Mouse (Mus musculus): Measurements from ENCODE around the gene Chrnd. TPM values are rescaled to one million over a fixed set of nuclear protein-coding genes. Genes with fewer than 3 reads are reported as not detected.

Gene Chrnd
- under 1 TPM; 0.20 to 0.54 TPM for total RNA-seq (2021)
- long read RNA-seq, experiment 1, partial matches to known transcripts: 0 of 1 reads
- long read RNA-seq, experiment 1, other reads (novel, unspliced or antisense): 0 of 1 reads
- long read RNA-seq, experiment 2, partial matches to known transcripts: 0 of 1 reads
- long read RNA-seq, experiment 2, other reads (novel, unspliced or antisense): 0 of 1 reads

DNA sequence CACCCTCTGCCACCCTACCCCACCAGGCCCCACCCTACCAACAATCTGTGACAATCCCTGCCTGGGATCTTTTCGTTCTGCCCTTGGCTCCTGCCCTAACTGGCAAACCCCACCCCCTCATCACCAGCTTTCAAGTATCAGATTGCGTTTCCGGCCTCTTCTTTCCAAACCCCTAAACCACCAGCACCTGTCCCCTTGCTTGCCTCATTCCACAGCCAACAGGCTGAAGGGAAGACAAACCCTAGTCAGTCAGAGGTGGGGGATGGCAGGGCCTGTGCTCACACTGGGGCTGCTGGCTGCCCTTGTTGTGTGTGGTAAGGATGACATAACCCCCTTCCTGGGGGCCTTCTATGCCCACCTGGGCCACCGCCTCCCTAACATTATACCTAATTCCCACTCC lies at the start of gene Chrnd:
Chrnd (plus strand) TSS at position 179 of the 400 bp plus-strand sequence.
- no peak for DNase-seq (ENCODE audit: low spot score in 2 of 2)

DNA sequence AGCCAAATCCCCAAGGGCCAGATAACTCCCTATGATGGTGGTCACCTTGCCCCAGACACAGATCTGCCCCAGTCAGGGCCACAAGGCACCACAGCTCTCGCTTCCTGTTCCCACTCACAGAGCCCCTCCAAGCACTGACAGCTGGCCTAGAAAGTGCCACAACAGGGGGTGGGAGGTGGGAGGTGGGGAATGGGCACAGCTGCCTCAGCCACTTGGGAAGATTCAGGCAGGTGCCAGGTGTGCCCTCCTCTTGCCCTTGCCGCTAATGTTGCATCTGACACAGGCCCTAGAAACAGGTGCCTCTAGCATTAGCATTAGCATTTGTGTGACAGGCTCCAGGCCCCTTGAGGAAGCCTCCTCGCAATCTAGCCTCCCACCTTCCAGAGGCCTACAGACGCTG lies 48.9 kb upstream of the Chrnd start:
- no peak for DNase-seq (ENCODE audit: low spot score in 2 of 2)

- DNase-seq (ENCODE audit: low spot score in 2 of 2): peak in 1 of 2 experiments; percentile 39
Observed at GRCm38 (mm10) chr1:87142456-87142855, 48.0 kb upstream of the Chrnd start.

DNA sequence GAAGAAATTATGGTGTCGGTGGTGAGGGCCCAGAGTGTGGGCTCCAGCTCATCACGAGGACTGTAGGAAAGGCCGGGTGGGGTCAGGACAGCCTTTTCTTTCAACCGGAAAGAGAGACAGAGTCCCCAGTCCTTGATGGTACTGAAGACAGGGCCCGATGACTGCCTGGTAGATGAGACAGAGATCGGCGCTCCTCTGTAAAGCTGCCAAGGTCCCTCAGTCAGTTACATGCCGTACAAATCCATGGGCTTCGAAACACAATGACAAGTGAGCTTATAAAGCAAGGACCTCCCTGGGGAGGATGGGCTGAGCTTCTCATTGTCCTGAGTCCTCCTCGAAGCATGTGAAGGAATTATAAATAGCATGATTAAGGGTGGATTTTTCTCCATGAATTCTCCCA lies 47.3 kb upstream of the Chrnd start:
- no peak for DNase-seq (ENCODE audit: low spot score in 2 of 2)

- DNase-seq (ENCODE audit: low spot score in 2 of 2): no peak
Observed at GRCm38 (mm10) chr1:87149422-87149821, 41.0 kb upstream of the Chrnd start.

DNA sequence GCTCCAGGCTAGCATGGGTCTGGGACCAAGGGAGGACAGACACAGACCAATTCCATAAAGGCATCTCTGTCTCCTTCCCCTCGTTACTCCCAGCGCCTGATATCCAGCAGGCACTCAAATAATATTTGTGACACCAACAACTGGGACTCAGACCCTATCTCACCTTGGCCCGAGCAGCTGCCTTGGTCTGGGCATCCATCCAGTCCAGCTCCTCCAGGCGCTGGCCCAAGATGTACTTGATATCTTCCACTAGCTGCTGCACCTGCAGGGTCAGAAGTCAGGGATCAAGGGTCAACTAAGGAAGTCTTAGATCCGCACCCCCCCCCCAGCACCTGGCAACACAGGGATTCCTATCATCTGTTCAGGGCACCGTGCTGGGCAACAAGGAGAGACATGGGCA lies 39.1 kb upstream of the Chrnd start:
- no peak for DNase-seq (ENCODE audit: low spot score in 2 of 2)

GRCm38 (mm10) chr1:87153776-87154500 lies 36.5 kb upstream of the Chrnd start:
- no peak for DNase-seq (ENCODE audit: low spot score in 2 of 2)

- no peak for DNase-seq (ENCODE audit: low spot score in 2 of 2)
Observed at GRCm38 (mm10) chr1:87154501-87155120, 35.8 kb upstream of the Chrnd start.

DNA sequence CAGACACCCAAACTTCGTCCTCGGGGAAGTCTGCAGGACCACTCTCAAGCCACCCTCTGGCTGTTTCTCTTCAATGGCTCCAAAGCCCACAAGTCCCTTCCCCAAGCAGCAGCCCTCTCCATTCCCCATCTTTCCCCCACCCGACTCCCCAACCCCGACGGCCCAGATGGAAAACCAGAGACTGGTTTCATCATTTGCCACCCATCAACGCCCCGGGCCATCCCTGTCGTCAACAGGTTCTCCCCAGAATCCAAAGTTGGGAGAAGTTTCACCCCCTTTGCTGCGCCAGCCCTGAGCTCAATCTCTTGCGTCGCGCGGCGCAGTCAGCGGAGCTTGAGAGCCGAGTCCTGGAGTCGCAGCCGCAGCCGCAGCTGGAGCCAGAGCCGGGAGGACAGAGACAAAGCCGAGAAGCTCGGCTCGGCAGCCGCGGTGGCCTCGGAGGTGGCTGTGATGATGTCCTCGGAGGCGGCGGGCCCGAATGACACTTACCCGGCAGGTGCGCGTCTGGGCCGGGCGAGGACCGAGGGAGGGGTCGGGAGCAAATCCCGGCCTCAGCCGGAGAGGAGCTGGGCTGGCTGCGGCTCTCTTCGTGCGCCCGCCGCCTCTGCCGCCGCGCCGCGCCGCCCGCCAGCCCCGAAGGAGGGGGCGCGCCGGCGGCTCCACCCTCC lies 34.7 kb upstream of the Chrnd start:
- DNase-seq (ENCODE audit: low spot score in 2 of 2): no peak

GRCm38 (mm10) chr1:87156199-87156587 lies 34.2 kb upstream of the Chrnd start, which contains the start of gene Ecel1:
TSS of gene Ecel1 (minus strand) at chr1:87156521.
- DNase-seq (ENCODE audit: low spot score in 2 of 2): no peak

DNA sequence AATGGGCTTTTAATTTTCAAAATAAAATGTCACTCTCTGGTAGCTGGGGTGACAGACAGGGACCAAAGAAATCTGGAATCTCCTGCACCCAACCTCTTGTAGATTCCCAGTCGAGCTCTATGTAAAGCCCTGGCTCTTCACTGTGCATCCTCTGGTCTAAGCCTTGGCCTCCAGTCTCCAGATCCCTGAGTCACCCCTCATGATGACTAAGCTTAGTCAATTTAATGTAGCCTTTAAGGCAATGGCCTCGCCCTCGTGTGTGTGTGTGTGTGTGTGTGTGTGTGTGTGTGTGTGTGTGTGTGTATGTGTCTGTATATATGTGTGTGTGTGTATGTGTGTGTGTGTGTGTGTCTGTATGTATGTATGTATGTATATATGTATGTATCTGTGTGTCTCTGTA lies 31.0 kb upstream of the Chrnd start:
- no peak for DNase-seq (ENCODE audit: low spot score in 2 of 2)

GRCm38 (mm10) chr1:87164164-87164795 lies 26.1 kb upstream of the Chrnd start:
- DNase-seq (ENCODE audit: low spot score in 2 of 2): no peak

DNA sequence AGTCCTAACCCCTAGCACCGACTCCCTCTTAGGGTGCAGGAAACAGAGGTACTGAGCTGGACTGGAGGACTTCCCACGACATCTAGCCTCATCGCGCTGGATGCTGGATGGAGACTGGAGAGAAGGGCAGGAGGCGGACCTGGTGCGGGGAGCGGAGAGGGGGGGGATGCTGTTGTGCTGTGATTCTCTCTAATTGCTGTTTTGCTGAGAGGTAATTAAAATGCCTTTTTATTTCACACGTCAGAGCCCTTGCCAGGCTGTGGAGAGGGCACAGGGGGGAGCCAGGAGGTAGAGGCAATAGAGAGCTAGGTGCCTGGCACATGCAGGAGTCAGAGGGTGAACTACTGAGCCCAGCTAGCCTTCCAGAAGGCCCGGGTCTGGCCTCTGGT lies 25.6 kb upstream of the Chrnd start:
- no peak for DNase-seq (ENCODE audit: low spot score in 2 of 2)

GRCm38 (mm10) chr1:87170458-87170857 lies 19.9 kb upstream of the Chrnd start:
- no peak for DNase-seq (ENCODE audit: low spot score in 2 of 2)

- no peak for DNase-seq (ENCODE audit: low spot score in 2 of 2)
Observed at GRCm38 (mm10) chr1:87171312-87171711, 19.1 kb upstream of the Chrnd start.

- DNase-seq (ENCODE audit: low spot score in 2 of 2): no peak
Observed at GRCm38 (mm10) chr1:87172316-87172715, 18.1 kb upstream of the Chrnd start.

DNA sequence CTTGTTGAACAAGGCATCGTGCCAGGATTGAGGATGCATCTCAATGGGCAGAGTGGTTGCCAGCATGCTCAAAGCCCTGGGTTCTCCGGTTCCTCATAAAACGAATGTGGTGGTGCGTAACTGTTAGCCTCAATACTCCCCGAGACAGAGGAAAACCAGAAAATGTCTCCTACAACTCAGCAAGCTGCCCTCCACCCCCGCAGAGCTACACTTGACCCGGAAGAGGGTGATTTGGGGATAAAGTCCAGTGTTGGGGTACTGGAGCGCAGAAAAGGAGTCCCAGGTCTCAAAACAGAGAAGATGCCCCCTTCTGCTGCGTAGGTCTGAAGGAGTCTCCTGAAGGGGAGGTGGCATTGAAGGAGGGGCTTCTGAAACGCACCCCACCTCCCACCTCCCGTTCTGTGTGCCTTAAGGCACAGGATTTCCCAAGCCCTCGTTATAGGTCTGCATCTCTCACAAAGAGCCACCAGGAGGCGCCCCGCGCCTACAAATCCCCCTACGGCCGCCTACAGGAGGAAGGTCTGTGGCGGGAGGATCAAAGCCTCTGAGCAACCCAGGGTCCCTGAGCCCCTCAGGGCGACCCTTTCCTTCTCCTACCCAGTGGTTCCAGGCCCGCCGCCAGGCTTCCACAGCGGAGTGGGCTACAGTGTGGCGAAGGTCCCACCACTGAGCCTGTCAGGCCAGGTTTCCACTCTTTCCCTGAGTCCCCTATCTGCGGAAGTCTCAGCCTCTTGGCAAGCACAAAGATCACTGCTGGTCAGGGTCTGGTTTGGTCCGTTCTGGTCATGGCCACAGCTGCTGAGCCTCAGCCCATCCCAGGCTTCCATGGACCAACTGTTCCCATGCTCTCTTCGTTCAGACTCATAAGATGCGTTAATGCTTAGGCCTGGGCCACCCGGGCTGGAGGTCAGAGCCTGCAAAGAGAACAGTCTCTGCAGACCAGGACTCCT lies 16.1 kb upstream of the Chrnd start:
- peak in 1 of 2 experiments; percentile 43 for DNase-seq (ENCODE audit: low spot score in 2 of 2)

- DNase-seq (ENCODE audit: low spot score in 2 of 2): peak in 1 of 2 experiments; percentile 28
Observed at GRCm38 (mm10) chr1:87175852-87176292, 14.5 kb upstream of the Chrnd start.

DNA sequence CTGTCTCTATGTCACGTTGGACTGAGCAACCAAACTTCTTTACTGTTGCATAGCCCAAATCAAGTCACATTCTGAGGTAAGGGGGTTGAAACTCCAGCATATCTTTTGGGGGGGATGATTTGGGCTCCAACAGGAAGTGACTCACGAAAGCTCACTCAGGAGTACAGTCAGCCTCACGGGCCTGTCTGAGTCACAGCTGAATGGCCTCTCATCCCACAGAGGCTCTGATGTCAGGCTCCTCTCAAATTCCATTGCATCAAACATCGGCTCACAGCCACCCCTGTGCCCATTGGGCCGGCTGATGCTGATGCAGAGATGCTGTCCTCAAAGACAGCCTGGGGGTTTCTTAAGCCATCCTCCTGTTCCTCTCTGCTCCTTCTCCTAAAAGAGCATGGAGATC lies 9.5 kb upstream of the Chrnd start:
- no peak for DNase-seq (ENCODE audit: low spot score in 2 of 2)

DNA sequence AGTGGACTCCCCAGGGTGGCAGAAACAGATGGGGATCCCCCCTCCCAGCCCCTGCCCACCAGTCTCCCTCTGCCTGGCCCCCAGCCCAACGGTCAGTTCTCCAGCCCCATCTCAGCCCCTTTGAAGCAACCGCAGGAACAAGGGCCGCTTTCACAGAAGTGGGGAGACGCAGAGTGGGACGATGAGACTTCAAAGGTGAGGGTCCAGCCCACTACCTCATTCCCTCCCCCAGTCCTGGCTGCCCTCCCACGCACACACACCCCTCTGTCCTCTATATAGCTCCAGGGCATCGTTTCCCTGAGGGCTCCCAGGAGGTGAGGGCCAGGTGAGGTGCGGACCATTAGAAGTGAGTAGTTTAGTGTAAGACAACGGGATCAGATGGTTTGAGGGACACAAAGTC lies 7.4 kb upstream of the Chrnd start, which contains the start of gene Prss56:
Prss56 (plus strand) TSS at position 301 of the 400 bp plus-strand sequence.
- DNase-seq (ENCODE audit: low spot score in 2 of 2): no peak
